Mouse (Mus musculus) gastrocnemius, adult 8-10 months (tissue): ENCODE results near the gene Rdm1. TPM values are rescaled to one million over a fixed set of nuclear protein-coding genes. Genes with fewer than 3 reads are reported as not detected.
"Not testable (repeated sequence)": the region's sequence is repeated elsewhere in the genome, so short reads cannot be mapped to it uniquely, and the experiment has no call there.

Source experiments
- DNase-seq, 2 experiments: peaks; one replicate each; pipeline ENCODE4 v3.0.0; 2022; ENCODE audit warnings: low spot score in 2 of 2
- total RNA-seq, 4 experiments: library from RNA; stranded (reverse); gene quantifications; 2 replicates each; pipeline ENCODE4 v1.2.4; 2022

Gene Rdm1
- total RNA-seq, 4 experiments from 2014 or later = 29.7 to 40.5 (median 33.7) TPM

DNA sequence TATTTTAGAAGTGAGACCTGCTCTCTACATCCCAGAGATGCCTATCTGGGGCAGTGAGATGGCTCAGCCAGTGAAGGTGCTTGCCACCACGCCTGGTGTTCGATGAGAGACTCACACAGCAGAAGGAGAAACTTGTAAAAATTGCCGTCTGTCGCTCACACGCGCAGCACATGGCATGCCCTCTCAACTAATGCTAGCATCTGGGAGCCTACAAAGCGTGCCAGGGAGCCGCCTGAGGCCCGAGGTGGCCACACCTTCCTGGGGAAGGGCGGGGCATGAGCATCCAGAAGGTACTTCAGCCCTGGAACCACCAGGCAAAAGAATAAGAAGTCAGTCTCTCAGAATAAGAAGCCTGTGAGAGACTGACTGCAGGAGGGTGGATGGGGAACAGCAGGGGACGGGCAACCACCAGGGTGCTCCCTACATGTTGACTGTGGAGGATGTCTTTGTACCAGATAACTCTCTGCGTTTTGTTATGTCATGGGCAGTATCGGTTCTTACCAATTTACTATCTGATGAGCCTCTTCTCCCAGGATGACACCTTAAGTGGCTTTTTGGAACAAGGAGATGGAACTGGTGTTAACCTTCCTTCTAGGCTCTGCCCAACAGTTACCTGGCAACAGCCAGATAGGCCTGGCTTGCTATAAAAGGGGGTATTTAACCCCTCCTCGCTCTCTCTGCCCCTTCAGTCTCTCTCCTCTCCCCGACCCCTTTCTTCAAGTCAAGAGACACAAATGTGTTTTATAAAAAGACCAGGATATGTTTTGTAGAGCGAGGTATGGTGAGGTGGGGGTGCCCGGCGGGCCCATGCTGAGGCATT lies 9.8 kb upstream of the Rdm1 start:
- no peak for DNase-seq

GRCm38 (mm10) chr11:101617849-101618248 lies 9.1 kb upstream of the Rdm1 start:
- DNase-seq = no peak

GRCm38 (mm10) chr11:101618596-101618995 lies 8.4 kb upstream of the Rdm1 start:
- no peak for DNase-seq

GRCm38 (mm10) chr11:101620022-101620655 lies 6.9 kb upstream of the Rdm1 start:
- DNase-seq = not testable (repeated sequence)

DNA sequence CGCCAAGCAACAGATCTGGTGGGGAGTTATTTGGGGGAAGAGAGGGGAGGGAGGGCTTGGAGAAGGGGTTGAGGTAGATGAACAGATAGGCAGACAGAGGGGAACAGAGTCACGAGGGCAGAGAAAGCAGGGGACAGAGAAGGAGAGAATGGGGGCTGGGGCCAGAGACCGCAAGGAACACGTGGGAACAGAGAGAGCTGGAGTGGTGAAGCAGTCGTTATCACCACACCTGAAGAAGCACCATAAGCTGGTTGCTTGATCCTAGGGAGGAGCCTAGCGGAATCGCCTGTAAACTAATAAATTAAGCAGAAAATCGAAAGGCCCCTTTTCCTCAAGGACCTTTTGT lies 373 bp upstream of the Rdm1 start:
- peak in 1 of 2 experiments; percentile 5 for DNase-seq

GRCm38 (mm10) chr11:101627857-101628559 lies 1.0 kb downstream of the Rdm1 start:
- peak; percentile 65 to 74 for DNase-seq

DNA sequence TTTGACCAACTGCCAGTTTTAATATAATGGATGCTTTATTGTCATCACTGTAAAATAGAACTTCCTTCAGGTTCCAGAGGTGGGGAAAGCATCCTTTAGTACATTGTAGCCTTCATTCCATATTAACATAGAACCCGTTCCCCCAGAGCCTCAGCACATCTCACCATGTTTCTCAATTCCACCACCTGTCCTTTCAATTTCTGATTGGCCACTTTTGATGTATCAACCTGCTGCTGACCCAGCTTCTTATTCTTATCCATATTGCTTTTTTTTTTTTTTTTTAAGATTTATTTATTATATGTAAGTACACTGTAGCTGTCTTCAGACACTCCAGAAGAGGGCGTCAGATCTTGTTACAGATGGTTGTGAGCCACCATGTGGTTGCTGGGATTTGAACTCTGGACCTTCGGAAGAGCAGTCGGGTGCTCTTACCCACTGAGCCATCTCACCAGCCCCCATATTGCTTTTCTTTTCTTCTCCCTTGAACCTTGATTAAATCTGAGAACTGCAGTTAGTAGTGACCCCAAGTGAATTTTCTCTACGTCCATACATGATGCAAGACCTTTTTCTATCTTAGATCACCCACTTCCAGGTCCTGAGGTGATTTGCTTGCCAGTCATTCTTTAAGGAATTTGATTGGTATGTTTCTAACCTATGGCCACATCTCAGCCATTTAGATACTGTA lies 1.9 kb downstream of the Rdm1 start:
- DNase-seq = not testable (repeated sequence)

DNA sequence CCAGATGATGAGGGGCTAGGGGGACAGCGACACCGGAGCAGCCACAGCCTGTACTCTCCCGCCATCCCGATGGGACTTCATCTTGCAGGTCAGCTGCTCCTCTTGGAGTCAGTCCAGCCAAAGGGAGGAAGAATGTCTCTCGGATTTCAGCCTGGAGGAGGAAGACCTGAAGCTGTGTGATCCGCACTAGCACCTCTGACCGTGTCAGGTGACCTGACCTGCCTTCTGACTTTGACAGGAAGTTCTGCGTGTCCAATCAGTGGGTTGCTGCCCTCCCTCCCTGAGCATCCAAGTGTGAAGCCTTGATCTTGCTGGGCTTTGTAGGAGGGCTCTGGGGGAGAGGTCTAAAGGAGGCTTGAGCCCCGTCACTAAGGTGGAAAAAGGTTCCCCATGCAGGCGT lies 8.7 kb downstream of the Rdm1 start:
- no peak for DNase-seq

DNA sequence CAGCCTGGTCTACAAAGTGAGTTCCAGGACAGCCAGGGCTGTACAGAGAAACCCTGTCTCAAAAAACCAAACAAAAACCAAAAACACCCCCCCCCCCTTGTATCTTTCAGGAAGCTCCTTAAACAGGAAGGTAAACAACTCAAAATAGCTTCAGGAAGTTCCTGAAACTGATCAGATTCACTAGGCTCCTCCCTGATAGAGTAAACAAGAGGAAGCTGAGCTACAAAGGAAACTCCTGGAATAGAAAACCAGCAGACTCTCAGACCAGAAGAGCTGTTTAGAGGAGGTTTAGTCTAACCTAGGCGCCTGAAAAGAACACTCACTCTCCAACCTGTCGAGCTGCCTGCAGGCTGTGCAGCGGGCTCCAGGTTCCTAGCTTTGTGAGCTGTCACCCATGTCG lies 12.8 kb downstream of the Rdm1 start:
- DNase-seq = no peak

DNA sequence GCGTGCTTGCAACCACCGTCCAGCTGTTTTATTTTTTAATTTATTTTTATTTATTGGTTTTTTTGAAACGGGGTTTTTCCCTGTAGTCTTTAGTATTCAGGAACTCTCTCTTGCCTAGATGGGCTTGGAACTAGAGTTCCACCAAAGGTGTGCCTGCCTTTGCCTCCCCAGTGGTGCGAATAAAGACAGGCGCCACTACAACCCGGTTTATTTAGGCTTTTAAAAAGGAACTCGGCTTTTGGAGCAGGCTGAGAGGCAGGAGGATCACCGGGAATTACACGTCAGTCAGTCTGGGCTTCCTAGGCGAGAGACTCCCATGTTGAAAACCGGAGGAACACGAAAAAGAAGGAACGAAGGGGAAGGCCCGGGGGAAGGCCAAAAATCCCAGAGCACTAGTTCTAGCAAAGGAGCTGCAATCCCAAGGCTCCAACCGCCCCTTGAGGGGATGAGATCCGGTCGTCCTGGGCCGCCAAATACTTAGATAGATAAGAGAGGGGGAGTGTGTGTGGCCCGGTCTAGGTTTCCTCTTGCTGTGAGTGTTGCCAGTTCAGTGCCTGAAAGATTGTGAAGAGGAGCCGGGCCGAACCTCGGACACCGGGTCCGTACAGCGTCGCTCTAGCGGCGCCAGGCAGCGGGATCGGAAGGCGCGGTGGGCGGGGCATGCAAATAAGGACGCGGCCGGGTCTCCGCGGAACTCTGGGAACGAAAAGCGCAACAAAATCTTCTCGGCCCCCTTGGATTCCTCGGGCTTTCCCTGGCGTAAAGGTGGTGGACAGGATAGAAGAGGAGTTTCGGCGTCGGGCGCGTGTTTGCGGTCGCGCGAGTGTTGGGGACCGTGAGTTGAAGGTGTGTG lies 14.1 kb downstream of the Rdm1 start:
- peak; percentile 58 to 78 for DNase-seq

- DNase-seq = not testable (repeated sequence)
Observed at GRCm38 (mm10) chr11:101641710-101642642, 15.0 kb downstream of the Rdm1 start.

DNA sequence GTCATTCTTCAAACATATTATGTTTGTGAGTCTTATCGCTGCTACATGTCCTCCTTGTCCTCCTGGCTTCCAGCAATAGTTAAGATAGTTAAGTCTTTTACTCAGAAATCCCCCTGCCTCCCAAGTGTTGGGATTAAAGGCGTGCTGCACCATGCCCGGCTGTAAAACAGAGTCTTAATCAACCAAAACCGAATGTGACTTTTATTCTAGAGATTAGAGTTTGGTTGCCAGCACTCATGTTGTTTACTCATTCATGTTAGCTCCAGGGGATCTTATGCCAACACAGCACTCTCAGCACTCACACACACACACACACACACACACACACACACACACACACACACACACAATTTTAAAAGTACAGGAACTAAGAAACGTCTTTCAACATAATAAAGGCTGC lies 15.9 kb downstream of the Rdm1 start:
- DNase-seq = no peak

DNA sequence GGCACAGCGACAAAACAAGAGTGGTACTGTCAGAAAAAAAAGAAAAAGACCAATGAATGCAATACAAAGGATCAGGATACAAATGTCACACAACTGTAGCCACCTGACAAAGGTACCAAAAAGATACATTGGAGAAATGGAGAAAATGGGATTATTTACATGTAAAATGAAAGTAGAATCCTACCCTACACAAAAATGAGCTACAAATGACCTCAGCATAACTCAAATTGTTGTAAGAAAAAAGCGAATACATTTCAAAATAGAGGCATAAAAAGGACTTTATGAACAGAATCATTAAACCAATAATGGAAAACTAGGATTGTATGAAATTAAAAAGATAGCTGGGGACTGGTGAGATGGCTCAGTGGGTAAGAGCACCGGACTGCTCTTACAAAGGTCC lies 17.6 kb downstream of the Rdm1 start:
- DNase-seq = no peak

- DNase-seq = not testable (repeated sequence)
Observed at GRCm38 (mm10) chr11:101645043-101645410, 18.0 kb downstream of the Rdm1 start.

GRCm38 (mm10) chr11:101645411-101646282 lies 18.7 kb downstream of the Rdm1 start:
- peak; percentile 42 to 62 for DNase-seq

GRCm38 (mm10) chr11:101646283-101646794 lies 19.3 kb downstream of the Rdm1 start:
- DNase-seq = not testable (repeated sequence)

DNA sequence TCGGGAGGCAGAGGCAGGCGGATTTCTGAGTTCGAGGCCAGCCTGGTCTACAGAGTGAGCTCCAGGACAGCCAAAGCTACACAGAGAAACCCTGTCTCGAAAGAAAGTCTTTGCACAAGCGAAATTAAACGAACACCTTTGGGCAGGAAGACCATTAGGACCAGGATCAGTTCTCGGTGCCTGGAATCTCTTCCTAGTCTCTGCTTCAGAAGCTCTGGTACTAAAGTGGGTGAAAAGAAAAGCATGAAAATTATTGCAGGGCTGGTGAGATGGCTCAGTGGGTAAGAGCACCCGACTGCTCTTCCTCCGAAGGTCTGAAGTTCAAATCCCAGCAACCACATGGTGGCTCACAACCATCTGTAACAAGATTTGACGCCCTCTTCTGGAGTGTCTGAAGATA lies 20.1 kb downstream of the Rdm1 start:
- DNase-seq = not testable (repeated sequence)

GRCm38 (mm10) chr11:101656356-101656755 lies 29.4 kb downstream of the Rdm1 start:
- DNase-seq = no peak

GRCm38 (mm10) chr11:101657528-101657885 lies 30.5 kb downstream of the Rdm1 start:
- no peak for DNase-seq
